Mouse (Mus musculus) forebrain, postnatal 0 days (tissue): ENCODE measurements around the gene Macc1. TPM values are rescaled to one million over a fixed set of nuclear protein-coding genes. Genes with fewer than 3 reads are reported as not detected.
A peak's percentile ranks its signal among the peaks of the same experiment; 100 is the strongest.

Source experiments
- ATAC-seq: fragments of 200-750 bp; cut with Nextera tagmentation; 2 replicates; pipeline ENCODE4 v1.8.0; 2017; ENCODE audit warnings: mild to moderate bottlenecking, moderate library complexity
- DNase-seq: peaks from one replicate; pipeline ENCODE4 v3.0.0-alpha.2; 2015
- H3K27ac ChIP-seq: fragments of 300-500 bp; sonication (generic); 2 replicates; pipeline ENCODE4 v1.5.1; 2014; ENCODE audit warnings: low read depth, mild to moderate bottlenecking, antibody characterized with exemption, low read length, moderate library complexity, mixed read lengths
- H3K27me3 ChIP-seq: fragments of 300-500 bp; sonication (generic); 2 replicates; pipeline ENCODE4 v1.6.1; 2014; ENCODE audit warnings: mild to moderate bottlenecking, low read length, mixed read lengths; ENCODE audit not compliant: insufficient read depth
- H3K36me3 ChIP-seq: fragments of 300-500 bp; sonication (generic); 2 replicates; pipeline ENCODE4 v1.6.1; 2014; ENCODE audit warnings: mild to moderate bottlenecking, moderate library complexity; ENCODE audit not compliant: insufficient read depth
- H3K4me1 ChIP-seq: fragments of 300-500 bp; sonication (generic); 2 replicates; pipeline ENCODE4 v1.6.1; 2014; ENCODE audit warnings: antibody characterized with exemption; ENCODE audit not compliant: insufficient read depth
- H3K4me2 ChIP-seq: fragments of 300-500 bp; sonication (generic); 2 replicates; pipeline ENCODE4 v1.6.1; 2014; ENCODE audit warnings: low read depth, mild to moderate bottlenecking, moderate library complexity
- H3K4me3 ChIP-seq: fragments of 300-500 bp; sonication (generic); 2 replicates; pipeline ENCODE4 v1.5.1; 2014; ENCODE audit warnings: low read depth, low read length, mixed read lengths
- H3K9ac ChIP-seq: fragments of 300-500 bp; sonication (generic); 2 replicates; pipeline ENCODE4 v1.6.1; 2014; ENCODE audit warnings: mild to moderate bottlenecking
- H3K9me3 ChIP-seq: fragments of 300-500 bp; sonication (generic); 2 replicates; pipeline ENCODE4 v1.6.1; 2016; ENCODE audit warnings: low read length
- CTCF ChIP-seq: sonication (generic); IDR thresholded peaks from 2 replicates; pipeline ENCODE4 v1.5.1; 2016; ENCODE audit warnings: antibody characterized with exemption, control low read depth, low read depth
- WGBS: fragments of 180-500 bp; shearing (Covaris S2); extraction: QIAGEN DNeasy Blood & Tissue Kit; methylation state at CpG from one replicate; pipeline ENCODE4 v1.1.7; 2014; 5-methylcytosine and 5-hydroxymethylcytosine counted together
- polyA plus RNA-seq: library from polyadenylated mRNA; unstranded; fragments of >200 nt; fragmentation: Nextera tagmentation; extraction: Ambion mirVana; gene quantifications from 2 replicates; pipeline ENCODE4 v1.2.1, GENCODE M21; 2015
- total RNA-seq: library from RNA; depleted of rRNA; stranded (reverse); fragments of >200 nt; gene quantifications from 2 replicates; pipeline ENCODE4 v1.2.3, GENCODE M21; 2014; rRNA removed

Macc1 gene
- total and polyA plus RNA-seq, 2 experiments from 2014 or later: 0.10 TPM; not detected in 1

GRCm38 (mm10) chr12:119470260-119470659, 156.2 kb downstream of the Macc1 start:
- H3K9ac ChIP-seq: no peak overlapping the region
- H3K9me3 ChIP-seq: no peaks in the 10 kb centered on the region
- TF ChIP-seq CTCF: peak; percentile 35
- DNase-seq: no peak
- H3K4me1 ChIP-seq: no peaks in the 10 kb centered on the region
- no peak for ATAC-seq
- H3K36me3 ChIP-seq: no peaks in the 10 kb centered on the region
- H3K27ac ChIP-seq: no peak overlapping the region
- H3K4me2 ChIP-seq: no peak overlapping the region
- no peak overlapping the region for H3K4me3 ChIP-seq
- H3K27me3 ChIP-seq: no peaks in the 10 kb centered on the region

DNA sequence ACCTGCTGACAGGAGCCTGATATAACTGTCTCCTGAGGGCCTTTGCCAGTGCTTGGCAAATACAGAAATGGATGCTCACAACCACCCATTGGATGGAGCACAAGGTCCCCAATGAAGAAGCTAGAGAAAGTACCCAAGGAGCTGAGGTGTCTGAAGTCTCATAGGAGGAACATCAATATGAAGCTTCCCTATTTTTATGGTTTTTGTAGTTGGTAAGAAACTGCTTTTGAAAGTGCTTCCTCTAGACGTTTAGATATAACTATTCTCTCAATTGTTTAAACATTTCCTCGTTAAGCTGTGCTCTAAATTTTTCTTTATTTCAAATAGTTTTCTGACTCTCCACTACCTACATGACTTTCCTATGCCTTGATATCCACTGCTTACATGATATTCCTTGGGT, 169.2 kb downstream of the Macc1 start:
- no peak overlapping the region for H3K27ac ChIP-seq
- ATAC-seq (no peak), DNase-seq (no peak)
- H3K27me3 ChIP-seq: no peaks in the 10 kb centered on the region
- H3K9me3 ChIP-seq: no peaks in the 10 kb centered on the region
- no peak for TF ChIP-seq CTCF
- no peak overlapping the region for H3K4me2 ChIP-seq
- H3K9ac ChIP-seq: no peak overlapping the region
- no peaks in the 10 kb centered on the region for H3K36me3 ChIP-seq
- H3K4me3 ChIP-seq: no peak overlapping the region
- no peaks in the 10 kb centered on the region for H3K4me1 ChIP-seq
- 80% methylated on average over 2 of the region's 2 CpGs for WGBS

DNA sequence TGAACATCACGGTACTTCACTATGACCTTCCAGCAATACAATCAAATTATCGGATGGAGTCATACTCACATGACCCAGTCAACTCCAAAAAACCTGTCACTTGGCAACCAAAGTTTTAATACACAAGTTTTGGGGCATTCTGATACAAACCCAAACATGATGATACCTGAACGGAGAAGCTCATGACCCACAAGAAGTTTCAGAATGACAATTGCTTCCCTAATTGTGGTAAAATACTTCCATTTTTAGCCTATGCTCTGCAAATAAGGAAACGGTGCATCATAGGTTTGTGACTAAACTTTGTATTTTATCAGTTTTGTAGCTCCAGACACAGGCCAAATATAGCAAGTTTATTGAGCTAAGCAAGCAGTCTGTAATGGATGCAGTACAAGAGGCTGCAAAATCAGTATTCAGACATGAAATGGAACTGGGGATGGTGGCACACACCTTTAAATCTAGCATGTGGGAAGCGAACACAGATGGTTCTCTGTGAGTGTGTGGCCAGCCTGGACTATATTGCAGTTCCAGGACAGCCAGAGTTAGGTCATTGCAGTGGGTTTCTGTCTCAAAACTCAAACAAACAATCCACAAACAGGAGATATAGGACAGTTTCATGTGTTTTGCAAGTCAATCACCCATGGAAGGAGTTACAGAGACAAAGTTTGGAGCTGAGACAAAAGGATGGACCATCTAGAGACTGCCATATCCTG, 170.0 kb downstream of the Macc1 start:
- Histone ChIP-seq H3K27ac (no peak overlapping the region), H3K9ac (no peak overlapping the region), H3K4me3 (no peak overlapping the region), H3K4me1 (no peaks in the 10 kb centered on the region), H3K9me3 (no peaks in the 10 kb centered on the region), H3K36me3 (no peaks in the 10 kb centered on the region), H3K27me3 (no peaks in the 10 kb centered on the region), H3K4me2 (no peak overlapping the region)
- DNase-seq: no peak
- TF ChIP-seq CTCF: no peak
- WGBS: 90% methylated on average over 5 of the region's 5 CpGs
- no peak for ATAC-seq

DNA sequence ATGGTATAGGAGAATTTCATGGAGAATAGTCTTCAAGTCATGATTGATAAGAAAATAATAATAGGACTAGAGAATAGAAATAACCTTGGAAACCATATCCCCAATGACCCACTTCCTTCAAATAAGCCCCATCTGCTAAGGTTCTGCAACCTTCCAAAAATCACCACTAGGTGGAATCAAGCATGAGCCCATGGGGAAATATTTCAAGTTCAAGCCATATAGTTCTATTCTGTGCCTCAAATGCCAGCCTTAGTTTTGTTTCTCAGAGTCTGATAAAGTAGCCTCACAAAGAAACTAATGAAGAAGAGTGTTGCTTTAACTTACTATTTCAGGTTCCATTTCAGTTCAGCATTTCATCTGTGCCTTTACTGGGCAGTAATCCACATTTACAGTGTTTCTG, 197.1 kb downstream of the Macc1 start:
- 0 out of 2 replicates have a peak, but pooled peaks have one; percentile 5 for TF ChIP-seq CTCF
- no peak overlapping the region for H3K9ac ChIP-seq
- DNase-seq: no peak
- no peaks in the 10 kb centered on the region for H3K27me3 ChIP-seq
- no peak overlapping the region for H3K4me2 ChIP-seq
- no peak overlapping the region for H3K27ac ChIP-seq
- no peaks in the 10 kb centered on the region for H3K4me1 ChIP-seq
- no peaks in the 10 kb centered on the region for H3K9me3 ChIP-seq
- no peaks in the 10 kb centered on the region for H3K36me3 ChIP-seq
- no peak overlapping the region for H3K4me3 ChIP-seq
- ATAC-seq: no peak

Other genes starting within 250 kb of the Macc1 start
- gene Itgb8, start 75.5 kb upstream of the Macc1 start, total RNA-seq: 26.1 and 28.3 TPM in 2 replicates
- 5.9 and 8.2 TPM in 2 replicates for gene Itgb8, start 75.5 kb upstream of the Macc1 start, polyA plus RNA-seq